Mouse (Mus musculus): ENCODE data around the gene Gm5286.
"Not testable (repeated sequence)": the region's sequence is repeated elsewhere in the genome, so short reads cannot be mapped to it uniquely, and the experiment has no call there.

Gm5286 gene

DNA sequence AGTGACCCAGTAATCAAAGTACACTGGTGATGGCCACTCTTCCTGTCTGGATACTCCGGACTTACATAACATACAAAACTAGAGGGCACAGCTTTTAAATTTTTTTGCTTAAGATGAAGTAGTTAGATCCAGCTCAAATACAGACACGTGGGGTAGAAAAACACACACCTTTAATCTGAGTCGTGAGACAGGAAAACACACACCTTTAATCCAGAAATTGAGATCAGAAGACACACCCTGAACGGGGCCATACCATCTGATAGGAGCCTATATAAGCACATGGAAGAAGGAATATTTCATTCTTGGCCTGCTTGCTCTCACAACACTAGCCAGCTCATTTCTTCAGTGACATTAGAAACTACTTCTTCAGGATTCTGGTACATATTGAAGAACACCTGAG is at the start of gene Gm5286:
TSS of gene Gm5286 (plus strand) at position 301 of the 400 bp plus-strand sequence.
- DNase-seq (ENCODE audit: extremely low read depth, low read depth, low spot score) = not testable (repeated sequence)

DNA sequence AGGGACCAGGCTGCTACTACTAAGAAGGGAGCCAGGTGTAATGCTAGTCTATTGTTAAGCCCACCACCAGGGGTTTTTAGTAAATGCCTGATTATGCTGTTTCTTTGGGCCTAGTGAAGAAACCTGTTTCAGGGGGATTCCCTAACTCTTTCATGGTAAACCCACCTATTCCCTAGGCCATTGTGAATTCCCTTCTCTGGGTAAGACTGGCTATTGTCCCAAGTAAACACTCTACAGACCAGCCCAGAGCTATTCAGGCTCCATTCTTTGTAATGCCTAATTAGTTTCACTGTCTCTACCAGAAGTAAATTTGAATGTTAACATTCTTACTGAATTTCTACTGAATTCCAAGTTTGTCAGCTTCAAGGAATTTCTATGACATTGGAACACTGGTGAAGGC is 29.2 kb upstream of the Gm5286 start:
- not testable (repeated sequence) for DNase-seq (ENCODE audit: extremely low read depth, low read depth, low spot score)

DNA sequence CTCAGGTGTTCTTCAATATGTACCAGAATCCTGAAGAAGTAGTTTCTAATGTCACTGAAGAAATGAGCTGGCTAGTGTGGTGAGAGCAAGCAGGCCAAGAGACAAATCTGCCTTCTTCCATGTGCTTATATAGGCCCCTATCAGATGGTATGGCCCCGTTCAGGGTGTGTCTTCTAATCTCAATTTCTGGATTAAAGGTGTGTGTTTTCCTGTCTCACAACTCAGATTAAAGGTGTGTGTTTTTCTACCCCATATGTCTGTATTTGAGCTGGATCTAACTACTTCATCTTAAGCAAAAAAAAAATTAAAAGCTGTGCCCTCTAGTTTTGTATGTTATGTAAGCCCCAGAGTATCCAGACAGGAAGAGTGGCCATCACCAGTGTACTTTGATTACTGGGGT is 18.4 kb upstream of the Gm5286 start, which contains the start of gene Gm10696:
TSS of gene Gm10696 (minus strand) at position 101 of the 400 bp plus-strand sequence.
- not testable (repeated sequence) for DNase-seq (ENCODE audit: extremely low read depth, low read depth, low spot score)

Measured in fat pad, adult 2 months (tissue).